Mouse (Mus musculus) Patski (cell line): Measurements from ENCODE around the gene Pttg1. TPM values are rescaled to one million over a fixed set of nuclear protein-coding genes. Genes with fewer than 3 reads are reported as not detected.

ENCODE experiments used
- ATAC-seq: fragments of 100-300 bp; one replicate; pipeline ENCODE4 v1.8.0; 2021
- CTCF ChIA-PET: fragments of 350-600 bp; sonication (Branson Sonifier 250); formaldehyde crosslinking; loops from one replicate; lab custom pipeline; 2022; ENCODE audit warnings: inconsistent platforms; lab: Charles Lee
- POLR2A ChIA-PET: fragments of 350-600 bp; sonication (Branson Sonifier 250); formaldehyde crosslinking; loops from one replicate; lab custom pipeline; 2022; ENCODE audit warnings: antibody characterized with exemption, inconsistent platforms; lab: Charles Lee
- DNase-seq: peaks from one replicate; pipeline ENCODE4 v3.0.0-alpha.2; 2011; ENCODE audit warnings: low read depth, low spot score
- H3K27me3 ChIP-seq: fragments of 371-371 bp; one replicate; pipeline ENCODE4 v1.5.1; 2021
- CTCF ChIP-seq: fragments of 100-300 bp; IDR thresholded peaks from one replicate; pipeline ENCODE4 v1.5.1; 2021
- in situ Hi-C: fragments of 300-500 bp; cut with MboI; formaldehyde crosslinking; loops from 3 replicates; pipeline ENCODE4 v1.11.1; 2018; ENCODE audit warnings: low pct_unique_long_range_greater_than_20kb, mixed read lengths
- polyA plus RNA-seq: library from polyadenylated mRNA; unstranded; gene quantifications from one replicate; pipeline ENCODE4 v1.2.3, GENCODE M21; 2021

Gene Pttg1
- polyA plus RNA-seq, 1 experiment from 2014 or later = 32.4 TPM

DNA sequence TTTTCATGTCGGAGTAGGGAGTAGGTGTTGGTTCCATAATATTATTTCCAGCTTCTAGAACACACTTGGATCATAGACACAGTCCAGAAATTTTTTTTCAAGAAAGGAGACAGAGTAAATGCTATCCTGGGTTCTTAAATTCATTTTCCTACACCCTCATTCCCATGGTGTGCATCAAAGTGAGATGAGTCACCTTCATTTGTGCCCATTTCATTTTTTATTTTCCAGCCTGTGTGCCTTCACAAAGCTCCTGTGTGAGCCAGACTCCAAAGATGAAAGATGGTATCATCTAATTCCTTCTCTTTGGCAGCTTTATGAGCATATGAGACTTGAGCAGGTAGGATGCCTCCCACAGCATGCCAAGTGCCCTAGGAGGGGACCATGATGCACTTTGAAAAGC, 49.5 kb downstream of the Pttg1 start:
- in situ Hi-C loops = no loop called here
- TF ChIP-seq CTCF = no peak
- CTCF ChIA-PET = no interaction called here
- POLR2A ChIA-PET = no interaction called here
- no peak for ATAC-seq
- no peak for DNase-seq
- peaks cover 27% of the 10 kb centered on the region for H3K27me3 ChIP-seq

DNA sequence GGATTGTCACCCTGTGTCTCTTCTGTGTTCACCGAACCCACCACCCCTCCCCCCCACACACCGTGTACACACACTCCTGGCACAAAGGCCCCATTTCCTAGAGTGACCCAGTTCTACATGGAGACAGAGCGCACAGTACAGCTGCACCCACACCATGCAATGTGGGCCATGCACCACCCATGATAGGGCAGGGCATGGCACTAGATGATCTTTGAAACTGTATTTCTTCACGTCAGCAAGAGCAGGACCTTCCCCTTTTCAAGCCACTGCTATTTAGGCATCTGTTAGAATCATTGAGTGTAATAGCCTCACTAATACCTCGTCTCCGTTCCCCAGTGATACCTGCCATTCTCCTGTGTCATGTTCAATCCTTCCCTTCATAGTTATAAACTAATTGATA, 51.1 kb downstream of the Pttg1 start:
- TF ChIP-seq CTCF = no peak
- ATAC-seq (no peak), DNase-seq (no peak)
- in situ Hi-C loops = no loop called here
- POLR2A ChIA-PET = no interaction called here
- peaks cover 27% of the 10 kb centered on the region for H3K27me3 ChIP-seq
- CTCF ChIA-PET = no interaction called here

DNA sequence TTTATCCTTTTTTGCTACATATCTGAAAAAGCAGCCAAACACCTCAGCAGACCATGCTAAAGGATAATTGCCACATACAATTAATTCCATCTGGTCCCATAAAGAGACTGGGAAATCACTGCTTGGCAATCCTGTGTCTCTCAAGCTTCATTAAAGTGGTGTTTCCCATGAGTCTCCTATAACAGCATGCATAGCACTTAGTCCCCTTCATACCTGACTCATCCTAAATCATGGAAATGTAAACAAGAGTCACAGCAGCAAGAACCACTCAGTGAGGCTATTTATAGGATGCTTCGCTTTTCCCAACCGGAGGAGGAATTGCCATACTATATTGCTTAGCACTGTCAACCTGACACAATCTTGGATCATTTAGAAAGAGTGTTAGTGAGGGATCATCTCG, 52.7 kb downstream of the Pttg1 start:
- ChIA-PET CTCF (no interaction called here), POLR2A (no interaction called here)
- no peak for TF ChIP-seq CTCF
- in situ Hi-C loops = no loop called here
- peaks cover 20% of the 10 kb centered on the region for H3K27me3 ChIP-seq
- ATAC-seq = no peak
- DNase-seq = no peak

DNA sequence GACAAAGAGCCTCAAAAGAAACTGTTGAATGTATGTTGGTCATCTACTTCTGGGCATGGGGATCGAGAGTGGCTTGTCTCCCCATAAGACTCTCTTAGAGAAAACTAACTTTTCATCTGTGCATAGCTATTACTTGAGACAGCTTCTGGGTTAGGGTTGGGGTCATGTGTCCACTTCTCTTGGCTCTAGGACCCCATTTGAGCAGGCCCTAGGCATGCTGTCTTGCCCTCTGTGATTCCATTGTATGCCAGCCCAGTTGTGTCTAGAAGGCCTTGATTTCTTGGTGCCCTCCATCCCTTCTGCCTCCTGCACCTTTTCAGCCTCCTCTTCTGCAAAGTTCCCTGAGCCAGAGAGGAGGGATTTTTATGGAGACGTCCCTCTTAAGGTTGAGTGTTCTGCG, 54.2 kb downstream of the Pttg1 start:
- in situ Hi-C loops = no loop called here
- CTCF ChIA-PET = no interaction called here
- POLR2A ChIA-PET = no interaction called here
- no peak for ATAC-seq
- DNase-seq = no peak
- no peak for TF ChIP-seq CTCF
- H3K27me3 ChIP-seq = peaks cover 6% of the 10 kb centered on the region

Other genes starting within 250 kb of the Pttg1 start
- gene Slu7, start 7.5 kb upstream of the Pttg1 start, polyA plus RNA-seq = 55.8 TPM
- not detected for gene C1qtnf2, start 48.0 kb upstream of the Pttg1 start, polyA plus RNA-seq
- gene Ccnjl, start 102.5 kb upstream of the Pttg1 start, polyA plus RNA-seq = 17.8 TPM
- gene 4933415A04Rik, start 160.8 kb upstream of the Pttg1 start, polyA plus RNA-seq = 1.8 TPM
- 0.27 TPM for gene Fabp6, start 175.3 kb upstream of the Pttg1 start, polyA plus RNA-seq